Mouse (Mus musculus): ENCODE measurements around the gene Tbc1d15. TPM values are rescaled to one million over a fixed set of nuclear protein-coding genes. Genes with fewer than 3 reads are reported as not detected.

Gene Tbc1d15
- 38.4 and 41.5 TPM in 2 replicates for polyA plus RNA-seq (2012; rRNA removed)

- Histone ChIP-seq H3K36me3 (ENCODE audit: control insufficient read depth, insufficient read depth, low read length) (no peaks in the 10 kb centered on the region), H3K4me3 (ENCODE audit: control insufficient read depth, low read depth, low read length) (peak within 1 kb of the TSS; percentile 90), H3K4me1 (ENCODE audit: control insufficient read depth, insufficient read depth, low read length) (peaks cover 11% of the 10 kb centered on the region), H3K27ac (ENCODE audit: control insufficient read depth, insufficient read depth, low read depth, low read length) (peak within 1 kb of the TSS; percentile 91), H3K27me3 (ENCODE audit: control insufficient read depth, insufficient read depth, low read length) (no peaks in the 10 kb centered on the region)
- peak; percentile 98 for TF ChIP-seq POLR2A (IDR thresholded peaks at IDR 0.05; ENCODE audit: control insufficient read depth, low read depth, low read length)
- no peak for TF ChIP-seq CTCF (IDR thresholded peaks at IDR 0.05; ENCODE audit: control insufficient read depth, insufficient read depth, insufficient replicate concordance, low read depth, low read length)
Observed at GRCm38 (mm10) chr10:115251088-115251934, at the start of gene Tbc1d15. Gene Tbc1d15, minus strand, starts transcription at chr10:115251467.

- TF ChIP-seq POLR2A (IDR thresholded peaks at IDR 0.05; ENCODE audit: control insufficient read depth, low read depth, low read length) (no peak), CTCF (IDR thresholded peaks at IDR 0.05; ENCODE audit: control insufficient read depth, insufficient read depth, insufficient replicate concordance, low read depth, low read length) (no peak)
- peaks cover 2% of the 10 kb centered on the region for H3K36me3 ChIP-seq (ENCODE audit: control insufficient read depth, insufficient read depth, low read length)
- H3K27me3 ChIP-seq (ENCODE audit: control insufficient read depth, insufficient read depth, low read length): no peaks in the 10 kb centered on the region
- no peaks in the 10 kb centered on the region for H3K4me1 ChIP-seq (ENCODE audit: control insufficient read depth, insufficient read depth, low read length)
- H3K27ac ChIP-seq (ENCODE audit: control insufficient read depth, insufficient read depth, low read depth, low read length): no peak overlapping the region
- no peak overlapping the region for H3K4me3 ChIP-seq (ENCODE audit: control insufficient read depth, low read depth, low read length)
Observed at GRCm38 (mm10) chr10:115298683-115299082, 47.4 kb upstream of the Tbc1d15 start.

- Histone ChIP-seq H3K4me1 (ENCODE audit: control insufficient read depth, insufficient read depth, low read length) (no peaks in the 10 kb centered on the region), H3K4me3 (ENCODE audit: control insufficient read depth, low read depth, low read length) (no peak overlapping the region), H3K27me3 (ENCODE audit: control insufficient read depth, insufficient read depth, low read length) (no peaks in the 10 kb centered on the region), H3K27ac (ENCODE audit: control insufficient read depth, insufficient read depth, low read depth, low read length) (no peak overlapping the region), H3K36me3 (ENCODE audit: control insufficient read depth, insufficient read depth, low read length) (peaks cover 2% of the 10 kb centered on the region)
- TF ChIP-seq CTCF (IDR thresholded peaks at IDR 0.05; ENCODE audit: control insufficient read depth, insufficient read depth, insufficient replicate concordance, low read depth, low read length): no peak
- no peak for TF ChIP-seq POLR2A (IDR thresholded peaks at IDR 0.05; ENCODE audit: control insufficient read depth, low read depth, low read length)
Observed at GRCm38 (mm10) chr10:115297582-115297981, 46.3 kb upstream of the Tbc1d15 start.

GRCm38 (mm10) chr10:115296401-115296935, 45.2 kb upstream of the Tbc1d15 start:
- Histone ChIP-seq H3K4me1 (ENCODE audit: control insufficient read depth, insufficient read depth, low read length) (no peaks in the 10 kb centered on the region), H3K4me3 (ENCODE audit: control insufficient read depth, low read depth, low read length) (no peak overlapping the region), H3K36me3 (ENCODE audit: control insufficient read depth, insufficient read depth, low read length) (peaks cover 2% of the 10 kb centered on the region), H3K27me3 (ENCODE audit: control insufficient read depth, insufficient read depth, low read length) (no peaks in the 10 kb centered on the region), H3K27ac (ENCODE audit: control insufficient read depth, insufficient read depth, low read depth, low read length) (no peak overlapping the region)
- TF ChIP-seq POLR2A (IDR thresholded peaks at IDR 0.05; ENCODE audit: control insufficient read depth, low read depth, low read length) (no peak), CTCF (IDR thresholded peaks at IDR 0.05; ENCODE audit: control insufficient read depth, insufficient read depth, insufficient replicate concordance, low read depth, low read length) (no peak)

- Histone ChIP-seq H3K27me3 (ENCODE audit: control insufficient read depth, insufficient read depth, low read length) (no peaks in the 10 kb centered on the region), H3K36me3 (ENCODE audit: control insufficient read depth, insufficient read depth, low read length) (peaks cover 2% of the 10 kb centered on the region), H3K27ac (ENCODE audit: control insufficient read depth, insufficient read depth, low read depth, low read length) (no peak overlapping the region)
Observed at GRCm38 (mm10) chr10:115295162-115295561, 43.9 kb upstream of the Tbc1d15 start.

GRCm38 (mm10) chr10:115294715-115295114, 43.4 kb upstream of the Tbc1d15 start:
- Histone ChIP-seq H3K36me3 (ENCODE audit: control insufficient read depth, insufficient read depth, low read length) (peaks cover 2% of the 10 kb centered on the region), H3K27ac (ENCODE audit: control insufficient read depth, insufficient read depth, low read depth, low read length) (no peak overlapping the region)
- TF ChIP-seq CTCF (IDR thresholded peaks at IDR 0.05; ENCODE audit: control insufficient read depth, insufficient read depth, insufficient replicate concordance, low read depth, low read length) (no peak), POLR2A (IDR thresholded peaks at IDR 0.05; ENCODE audit: control insufficient read depth, low read depth, low read length) (no peak)

More at GRCm38 (mm10) chr10:115295162-115295561, 43.9 kb upstream of the Tbc1d15 start:
- TF ChIP-seq CTCF (IDR thresholded peaks at IDR 0.05; ENCODE audit: control insufficient read depth, insufficient read depth, insufficient replicate concordance, low read depth, low read length): no peak
- TF ChIP-seq POLR2A (IDR thresholded peaks at IDR 0.05; ENCODE audit: control insufficient read depth, low read depth, low read length): no peak
- no peaks in the 10 kb centered on the region for H3K4me1 ChIP-seq (ENCODE audit: control insufficient read depth, insufficient read depth, low read length)
- no peak overlapping the region for H3K4me3 ChIP-seq (ENCODE audit: control insufficient read depth, low read depth, low read length)

GRCm38 (mm10) chr10:115293946-115294345, 42.7 kb upstream of the Tbc1d15 start:
- no peak for TF ChIP-seq CTCF (IDR thresholded peaks at IDR 0.05; ENCODE audit: control insufficient read depth, insufficient read depth, insufficient replicate concordance, low read depth, low read length)
- no peak for TF ChIP-seq POLR2A (IDR thresholded peaks at IDR 0.05; ENCODE audit: control insufficient read depth, low read depth, low read length)
- no peak overlapping the region for H3K4me3 ChIP-seq (ENCODE audit: control insufficient read depth, low read depth, low read length)
- H3K36me3 ChIP-seq (ENCODE audit: control insufficient read depth, insufficient read depth, low read length): peaks cover 2% of the 10 kb centered on the region
- H3K4me1 ChIP-seq (ENCODE audit: control insufficient read depth, insufficient read depth, low read length): no peaks in the 10 kb centered on the region
- H3K27me3 ChIP-seq (ENCODE audit: control insufficient read depth, insufficient read depth, low read length): no peaks in the 10 kb centered on the region
- H3K27ac ChIP-seq (ENCODE audit: control insufficient read depth, insufficient read depth, low read depth, low read length): no peak overlapping the region

More at GRCm38 (mm10) chr10:115294715-115295114, 43.4 kb upstream of the Tbc1d15 start:
- Histone ChIP-seq H3K4me3 (ENCODE audit: control insufficient read depth, low read depth, low read length) (no peak overlapping the region), H3K4me1 (ENCODE audit: control insufficient read depth, insufficient read depth, low read length) (no peaks in the 10 kb centered on the region), H3K27me3 (ENCODE audit: control insufficient read depth, insufficient read depth, low read length) (no peaks in the 10 kb centered on the region)
